Mouse (Mus musculus): ENCODE results near the gene Egfr. TPM values are rescaled to one million over a fixed set of nuclear protein-coding genes. Genes with fewer than 3 reads are reported as not detected.

Egfr gene
- total RNA-seq, 1 experiment from 2014 or later, result 17.5 TPM

- DNase-seq, result no peak
Measured at GRCm38 (mm10) chr11:16776967-16777366, 25.0 kb downstream of the Egfr start.

- no peak for DNase-seq
Measured at GRCm38 (mm10) chr11:16781604-16782003, 29.6 kb downstream of the Egfr start.

GRCm38 (mm10) chr11:16783926-16784659 is 32.1 kb downstream of the Egfr start:
- no peak for DNase-seq

GRCm38 (mm10) chr11:16792638-16793585 is 40.9 kb downstream of the Egfr start:
- no peak for DNase-seq

- peak; percentile 25 for DNase-seq
Measured at GRCm38 (mm10) chr11:16795012-16795411, 43.0 kb downstream of the Egfr start.

- DNase-seq, result no peak
Measured at GRCm38 (mm10) chr11:16795513-16795912, 43.5 kb downstream of the Egfr start.

- no peak for DNase-seq
Measured at GRCm38 (mm10) chr11:16797456-16797855, 45.5 kb downstream of the Egfr start.

GRCm38 (mm10) chr11:16798136-16798535 is 46.1 kb downstream of the Egfr start:
- no peak for DNase-seq

- DNase-seq, result peak; percentile 62
Measured at GRCm38 (mm10) chr11:16800507-16800906, 48.5 kb downstream of the Egfr start.

GRCm38 (mm10) chr11:16802668-16803067 is 50.7 kb downstream of the Egfr start:
- DNase-seq, result no peak

- no peak for DNase-seq
Measured at GRCm38 (mm10) chr11:16804016-16804415, 52.0 kb downstream of the Egfr start.

- DNase-seq, result no peak
Measured at GRCm38 (mm10) chr11:16805886-16806285, 53.9 kb downstream of the Egfr start.

GRCm38 (mm10) chr11:16809161-16809967 is 57.4 kb downstream of the Egfr start:
- DNase-seq, result no peak

- DNase-seq, result no peak
Measured at GRCm38 (mm10) chr11:16810086-16810485, 58.1 kb downstream of the Egfr start.

- DNase-seq, result no peak
Measured at GRCm38 (mm10) chr11:16813298-16813697, 61.3 kb downstream of the Egfr start.

GRCm38 (mm10) chr11:16816414-16816813 is 64.4 kb downstream of the Egfr start:
- DNase-seq, result no peak

GRCm38 (mm10) chr11:16817336-16818034 is 65.5 kb downstream of the Egfr start:
- DNase-seq, result no peak

- no peak for DNase-seq
Measured at GRCm38 (mm10) chr11:16819424-16819823, 67.4 kb downstream of the Egfr start.

GRCm38 (mm10) chr11:16820138-16820537 is 68.1 kb downstream of the Egfr start:
- no peak for DNase-seq

- no peak for DNase-seq
Measured at GRCm38 (mm10) chr11:16821668-16822254, 69.8 kb downstream of the Egfr start.

- DNase-seq, result no peak
Measured at GRCm38 (mm10) chr11:16823830-16824545, 72.0 kb downstream of the Egfr start.

Measured in adrenal gland, postnatal 14 days (tissue).